Mouse (Mus musculus) midbrain, embryonic 16.5 days (tissue): ENCODE results near the gene Mrps12. TPM values are rescaled to one million over a fixed set of nuclear protein-coding genes. Genes with fewer than 3 reads are reported as not detected.

ENCODE experiments used
- ATAC-seq: fragments of 200-750 bp; cut with Nextera tagmentation; 2 replicates; pipeline ENCODE4 v1.8.0; 2017; ENCODE audit warnings: moderate TSS enrichment
- H3K27ac ChIP-seq: fragments of 300-500 bp; sonication (generic); 2 replicates; pipeline ENCODE4 v1.5.1; 2014; ENCODE audit warnings: mild to moderate bottlenecking, low read length, mixed read lengths
- H3K27me3 ChIP-seq: fragments of 300-500 bp; sonication (generic); 2 replicates; pipeline ENCODE4 v1.6.1; 2014; ENCODE audit warnings: low read depth, low read length, mixed read lengths; ENCODE audit not compliant: control insufficient read depth, insufficient read depth
- H3K36me3 ChIP-seq: fragments of 300-500 bp; sonication (generic); 2 replicates; pipeline ENCODE4 v1.6.1; 2014; ENCODE audit warnings: mild to moderate bottlenecking, low read length, moderate library complexity, mixed read lengths; ENCODE audit not compliant: control insufficient read depth, insufficient read depth
- H3K4me1 ChIP-seq: fragments of 300-500 bp; sonication (generic); 2 replicates; pipeline ENCODE4 v1.6.1; 2014; ENCODE audit warnings: mild to moderate bottlenecking, low read length, mixed read lengths; ENCODE audit not compliant: control insufficient read depth, insufficient read depth
- H3K4me2 ChIP-seq: fragments of 300-500 bp; sonication (generic); 2 replicates; pipeline ENCODE4 v1.6.1; 2014; ENCODE audit warnings: mild to moderate bottlenecking, low read length, mixed read lengths
- H3K4me3 ChIP-seq: fragments of 300-500 bp; sonication (generic); 2 replicates; pipeline ENCODE4 v1.5.1; 2014; ENCODE audit warnings: low read depth, mild to moderate bottlenecking, low read length, moderate library complexity, mixed read lengths
- H3K9ac ChIP-seq: fragments of 300-500 bp; sonication (generic); 2 replicates; pipeline ENCODE4 v1.6.1; 2014; ENCODE audit warnings: low read depth, low read length, mixed read lengths
- H3K9me3 ChIP-seq: fragments of 300-500 bp; sonication (generic); replicated peaks from 2 replicates; pipeline ENCODE4 v1.6.1; 2014; ENCODE audit warnings: mild to moderate bottlenecking, low read length, mixed read lengths; ENCODE audit not compliant: control insufficient read depth, poor library complexity, severe bottlenecking
- WGBS: fragments of 180-500 bp; shearing (Covaris S2); extraction: QIAGEN DNeasy Blood & Tissue Kit; methylation state at CpG from one replicate; pipeline ENCODE4 v1.1.7; 2014; 5-methylcytosine and 5-hydroxymethylcytosine counted together
- polyA plus RNA-seq: library from polyadenylated mRNA; unstranded; fragments of >200 nt; fragmentation: Nextera tagmentation; extraction: Ambion mirVana; gene quantifications from 2 replicates; pipeline ENCODE4 v1.2.1, GENCODE M21; 2015

Gene Mrps12
- polyA plus RNA-seq: 95.8 and 99.4 TPM in 2 replicates

DNA sequence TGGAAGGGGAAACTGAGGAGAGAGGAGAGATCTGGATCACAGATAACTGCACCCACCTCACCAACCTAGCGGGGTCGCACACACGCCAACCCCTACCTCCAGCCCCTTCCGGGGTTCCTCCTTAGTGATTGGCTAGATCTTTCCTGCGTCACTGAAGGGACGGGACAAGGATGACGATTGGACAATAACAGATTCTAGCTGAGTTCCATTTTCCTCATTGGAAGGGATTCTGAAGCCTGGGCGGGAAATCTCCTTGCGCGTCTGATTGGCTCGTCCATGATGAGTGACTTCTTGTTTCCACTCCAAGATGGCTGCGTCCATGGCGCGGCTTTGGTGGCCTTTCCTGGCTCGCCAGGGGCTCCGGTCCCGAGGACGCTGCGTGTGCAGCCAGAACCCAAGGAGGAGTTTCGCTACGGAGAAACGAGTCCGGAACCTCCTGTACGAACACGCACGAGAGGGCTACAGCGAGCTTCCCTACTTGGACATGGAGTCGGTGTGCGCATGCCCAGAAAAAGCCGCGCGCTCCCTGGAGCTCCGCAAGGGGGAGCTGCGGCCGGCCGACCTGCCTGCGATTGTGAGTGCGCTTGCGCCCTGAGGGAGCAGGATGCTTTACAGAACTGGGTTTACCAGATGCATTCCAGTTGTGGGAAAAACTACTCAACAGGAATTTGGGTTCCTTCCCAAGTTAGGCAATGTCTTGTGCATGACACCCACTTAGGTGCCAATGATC lies at the start of gene Mrps12, which contains the start of gene Sars2:
Mrps12 (minus strand) TSS at position 112 of the 730 bp plus-strand sequence.
Sars2 (plus strand) TSS at position 284 of the 730 bp plus-strand sequence.
- Histone ChIP-seq H3K27ac (peak within 1 kb of the TSS; percentile 91), H3K9me3 (no peaks in the 10 kb centered on the region), H3K36me3 (peaks cover 9% of the 10 kb centered on the region; the same call in 1 of the 2 replicates), H3K4me3 (peak within 1 kb of the TSS; percentile 66), H3K9ac (peak within 1 kb of the TSS; percentile 69), H3K4me2 (peak within 1 kb of the TSS; percentile 72), H3K27me3 (no peaks in the 10 kb centered on the region), H3K4me1 (peaks cover 7% of the 10 kb centered on the region)
- ATAC-seq: peak; percentile 99
- under 1% methylated on average over 39 of the region's 39 CpGs for WGBS

- H3K4me3 ChIP-seq: no peak overlapping the region
- H3K4me1 ChIP-seq: no peaks in the 10 kb centered on the region
- H3K27ac ChIP-seq: no peak overlapping the region
- ATAC-seq: no peak
- no peaks in the 10 kb centered on the region for H3K9me3 ChIP-seq
- 51% methylated on average over 8 of the region's 8 CpGs for WGBS
- no peaks in the 10 kb centered on the region for H3K27me3 ChIP-seq
- H3K36me3 ChIP-seq: 0 out of 2 replicates have a peak, but pooled peaks cover 2% of the 10 kb centered on the region
- H3K9ac ChIP-seq: no peak overlapping the region
- no peak overlapping the region for H3K4me2 ChIP-seq
These were observed 48.6 kb upstream of the Mrps12 start for GRCm38 (mm10) chr7:28790066-28790806.

DNA sequence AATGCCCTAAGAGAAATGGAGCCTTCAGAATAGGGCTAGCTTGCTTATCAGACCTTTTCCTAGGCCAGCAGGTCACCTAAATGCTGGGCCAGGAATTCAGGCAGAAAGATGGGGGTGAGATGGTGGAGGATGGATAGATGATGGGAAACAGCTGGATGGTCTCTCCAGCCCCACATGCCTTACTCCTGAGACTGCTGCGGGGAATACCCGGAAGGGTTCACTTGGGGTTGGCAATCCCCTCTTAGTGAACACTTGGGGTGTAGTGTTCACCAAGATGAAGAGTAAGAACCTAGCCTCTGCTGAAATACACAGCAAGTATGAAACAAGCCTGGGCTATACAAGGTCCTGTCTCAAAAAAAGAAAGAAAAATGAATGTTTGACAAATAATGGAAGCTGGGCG lies 47.6 kb upstream of the Mrps12 start:
- no peak overlapping the region for H3K4me3 ChIP-seq
- H3K36me3 ChIP-seq: 0 out of 2 replicates have a peak, but pooled peaks cover 2% of the 10 kb centered on the region
- H3K9ac ChIP-seq: no peak overlapping the region
- 83% methylated on average over 3 of the region's 3 CpGs for WGBS
- H3K4me1 ChIP-seq: no peaks in the 10 kb centered on the region
- H3K27ac ChIP-seq: no peak overlapping the region
- H3K9me3 ChIP-seq: no peaks in the 10 kb centered on the region
- ATAC-seq: no peak
- no peaks in the 10 kb centered on the region for H3K27me3 ChIP-seq
- H3K4me2 ChIP-seq: no peak overlapping the region

DNA sequence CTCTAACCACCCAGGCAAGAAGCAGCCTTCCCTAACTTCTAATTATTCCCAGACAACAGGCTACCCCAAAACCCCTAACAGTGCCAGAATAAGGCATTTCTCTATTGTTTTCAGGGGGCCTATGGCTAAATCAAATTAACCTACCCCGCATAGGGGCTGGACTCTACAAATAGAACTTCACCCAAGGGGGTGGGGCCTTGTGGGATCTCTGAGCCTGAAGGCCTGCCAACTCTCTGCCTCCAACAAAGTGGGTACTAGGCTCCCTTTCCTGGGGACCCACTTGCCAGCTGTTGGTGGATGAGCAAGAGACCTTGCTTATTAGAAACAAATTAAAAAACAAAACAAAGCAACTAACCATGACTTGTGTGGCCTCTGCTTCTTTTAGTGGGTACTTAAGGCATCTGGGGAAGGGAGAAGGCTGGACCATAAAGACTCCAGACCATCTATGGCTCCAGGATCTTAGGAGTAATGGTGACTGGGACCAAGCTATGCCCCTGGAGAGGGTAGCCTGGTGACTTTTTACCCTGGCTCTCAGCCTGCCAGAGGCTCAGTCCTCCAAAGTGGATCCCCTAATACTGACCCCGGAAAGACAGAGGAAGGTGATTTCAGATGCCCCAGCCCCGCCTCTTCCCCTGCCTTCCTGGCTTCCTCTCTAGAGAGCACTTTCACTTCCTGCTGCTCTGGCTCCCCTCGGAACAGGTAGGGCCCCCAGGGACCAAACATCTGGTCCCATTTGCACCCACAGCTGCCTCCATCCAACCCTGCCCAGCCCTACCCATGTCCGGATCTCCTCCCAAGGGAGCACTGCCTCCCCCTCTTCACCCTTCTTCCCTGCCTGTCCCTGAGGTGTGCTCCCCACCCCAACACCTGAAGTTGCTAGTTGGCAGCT lies 46.9 kb upstream of the Mrps12 start, which contains the start of gene Rinl:
Rinl (plus strand) TSS at position 663 of the 889 bp plus-strand sequence.
- H3K4me3 ChIP-seq: no peak within 1 kb of the TSS
- no peak within 1 kb of the TSS for H3K9ac ChIP-seq
- H3K4me1 ChIP-seq: no peaks in the 10 kb centered on the region
- no peak within 1 kb of the TSS for H3K4me2 ChIP-seq
- H3K27me3 ChIP-seq: no peaks in the 10 kb centered on the region
- H3K9me3 ChIP-seq: no peaks in the 10 kb centered on the region
- 76% methylated on average over 5 of the region's 5 CpGs for WGBS
- no peak within 1 kb of the TSS for H3K27ac ChIP-seq
- no peak for ATAC-seq
- 0 out of 2 replicates have a peak, but pooled peaks cover 2% of the 10 kb centered on the region for H3K36me3 ChIP-seq

DNA sequence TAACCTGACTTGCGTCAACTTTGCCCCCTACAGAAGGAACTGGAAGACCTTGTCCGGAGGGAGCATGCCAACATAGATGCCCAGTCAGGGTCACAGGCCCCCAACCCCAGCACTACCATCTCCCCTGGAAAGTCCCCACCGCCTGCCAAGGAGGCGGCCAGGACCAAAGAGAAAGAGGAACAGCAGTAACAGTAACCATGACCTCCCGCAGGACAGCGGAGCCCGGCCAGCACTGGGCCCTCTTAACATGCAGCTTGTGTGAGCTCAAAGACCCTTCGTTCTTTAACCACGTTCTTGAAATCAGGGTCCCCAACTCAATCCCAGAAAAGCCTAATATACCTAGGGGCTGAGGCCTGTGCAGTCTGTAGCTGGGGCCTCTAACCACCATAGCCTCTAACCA lies 46.3 kb upstream of the Mrps12 start:
- H3K4me3 ChIP-seq: no peak overlapping the region
- H3K4me2 ChIP-seq: no peak overlapping the region
- H3K36me3 ChIP-seq: 0 out of 2 replicates have a peak, but pooled peaks cover 2% of the 10 kb centered on the region
- H3K4me1 ChIP-seq: no peaks in the 10 kb centered on the region
- WGBS: 93% methylated on average over 9 of the region's 9 CpGs
- no peak overlapping the region for H3K27ac ChIP-seq
- ATAC-seq: no peak
- H3K9ac ChIP-seq: no peak overlapping the region
- no peaks in the 10 kb centered on the region for H3K27me3 ChIP-seq
- H3K9me3 ChIP-seq: no peaks in the 10 kb centered on the region

DNA sequence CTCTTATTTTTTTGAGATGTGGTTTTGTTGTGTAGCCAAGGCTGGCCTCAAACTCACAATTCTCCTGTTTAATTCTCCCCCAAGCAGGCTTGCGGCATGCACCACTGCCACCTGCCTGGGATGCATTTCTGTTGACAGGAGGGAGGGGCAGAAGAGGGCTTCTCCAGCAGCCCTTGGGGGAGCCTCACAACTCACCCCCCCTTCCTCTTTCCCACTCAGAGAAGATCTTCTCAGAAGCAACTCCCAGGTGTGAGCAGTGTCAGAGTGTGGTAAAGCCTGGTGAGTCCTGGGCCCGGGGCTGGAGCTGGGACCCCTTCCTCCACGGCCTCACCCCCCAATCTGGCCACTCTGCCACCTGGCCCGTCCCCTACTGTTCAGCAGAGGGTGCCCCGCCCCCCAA lies 43.5 kb upstream of the Mrps12 start:
- 0 out of 2 replicates have a peak, but pooled peaks cover 2% of the 10 kb centered on the region for H3K36me3 ChIP-seq
- H3K9ac ChIP-seq: no peak overlapping the region
- no peak for ATAC-seq
- no peaks in the 10 kb centered on the region for H3K27me3 ChIP-seq
- H3K27ac ChIP-seq: no peak overlapping the region
- no peak overlapping the region for H3K4me2 ChIP-seq
- H3K4me3 ChIP-seq: no peak overlapping the region
- no peaks in the 10 kb centered on the region for H3K9me3 ChIP-seq
- no peaks in the 10 kb centered on the region for H3K4me1 ChIP-seq
- WGBS: 72% methylated on average over 5 of the region's 5 CpGs

- no peak for ATAC-seq
- no peaks in the 10 kb centered on the region for H3K9me3 ChIP-seq
- H3K36me3 ChIP-seq: peaks cover 7% of the 10 kb centered on the region; the same call in 1 of the 2 replicates
- H3K4me2 ChIP-seq: no peak overlapping the region
- no peaks in the 10 kb centered on the region for H3K4me1 ChIP-seq
- H3K4me3 ChIP-seq: no peak overlapping the region
- 87% methylated on average over 8 of the region's 8 CpGs for WGBS
- H3K27me3 ChIP-seq: no peaks in the 10 kb centered on the region
- no peak overlapping the region for H3K9ac ChIP-seq
- no peak overlapping the region for H3K27ac ChIP-seq
These were observed 39.6 kb upstream of the Mrps12 start for GRCm38 (mm10) chr7:28781261-28781663.

DNA sequence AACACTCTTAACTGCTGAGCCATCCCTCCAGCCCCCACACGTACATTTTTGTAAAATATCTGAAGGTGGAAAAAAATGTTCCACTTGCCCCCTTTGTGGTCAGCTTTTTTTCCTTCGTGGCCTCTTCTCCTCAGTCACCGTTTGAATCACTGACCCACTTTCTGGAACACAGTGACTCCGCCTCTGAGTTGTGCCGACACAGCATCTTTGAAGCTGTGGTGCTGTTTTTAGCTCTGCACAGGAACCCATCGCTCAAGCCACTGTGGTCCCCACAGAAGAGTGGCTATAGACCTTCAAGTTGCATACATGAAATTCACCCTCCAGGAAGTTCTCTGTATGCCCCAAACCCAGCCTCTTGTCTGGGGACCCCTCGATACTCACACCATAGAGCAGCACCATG lies 39.2 kb upstream of the Mrps12 start:
- H3K4me3 ChIP-seq: no peak overlapping the region
- H3K4me1 ChIP-seq: no peaks in the 10 kb centered on the region
- WGBS: 80% methylated on average over 7 of the region's 7 CpGs
- peaks cover 7% of the 10 kb centered on the region; the same call in 1 of the 2 replicates for H3K36me3 ChIP-seq
- H3K9me3 ChIP-seq: no peaks in the 10 kb centered on the region
- H3K4me2 ChIP-seq: no peak overlapping the region
- no peak overlapping the region for H3K27ac ChIP-seq
- no peak for ATAC-seq
- H3K27me3 ChIP-seq: no peaks in the 10 kb centered on the region
- no peak overlapping the region for H3K9ac ChIP-seq
